Mouse (Mus musculus): Measurements from ENCODE around the gene Fam89a. TPM values are rescaled to one million over a fixed set of nuclear protein-coding genes. Genes with fewer than 3 reads are reported as not detected.

Fam89a gene
- polyA plus RNA-seq, 1 experiment from 2014 or later: 3.7 TPM

GRCm38 (mm10) chr8:124780236-124780635, 28.6 kb upstream of the Fam89a start:
- Histone ChIP-seq H3K9ac (replicated peaks) (no peak overlapping the region), H3K9me3 (ENCODE audit: low read length) (no peaks in the 10 kb centered on the region), H3K27ac (ENCODE audit: low read depth) (no peak overlapping the region), H3K36me3 (replicated peaks; ENCODE audit: insufficient read depth, low read length) (no peaks in the 10 kb centered on the region), H3K4me1 (ENCODE audit: insufficient read depth) (no peaks in the 10 kb centered on the region), H3K4me2 (ENCODE audit: low read depth, low read length) (no peak overlapping the region), H3K4me3 (ENCODE audit: low read depth, low read length) (no peak overlapping the region), H3K27me3 (ENCODE audit: insufficient read depth, low read length) (0 out of 2 replicates have a peak, but pooled peaks cover 2% of the 10 kb centered on the region)
- TF ChIP-seq EP300 (IDR thresholded peaks at IDR 0.05; ENCODE audit: low read depth) (no peak), CTCF (IDR thresholded peaks at IDR 0.05; ENCODE audit: low read depth) (no peak)
- DNase-seq (no peak), ATAC-seq (no peak)
- 14% methylated on average over 7 of the region's 7 CpGs for WGBS (ENCODE audit: insufficient replicate concordance)

- DNase-seq: peak; percentile 75
- Histone ChIP-seq H3K27me3 (ENCODE audit: insufficient read depth, low read length) (0 out of 2 replicates have a peak, but pooled peaks cover 5% of the 10 kb centered on the region), H3K4me1 (ENCODE audit: insufficient read depth) (no peaks in the 10 kb centered on the region), H3K4me3 (ENCODE audit: low read depth, low read length) (no peak overlapping the region), H3K4me2 (ENCODE audit: low read depth, low read length) (peak overlapping the region; percentile 30; the same call in 1 of the 2 replicates), H3K9ac (replicated peaks) (no peak overlapping the region), H3K36me3 (replicated peaks; ENCODE audit: insufficient read depth, low read length) (no peaks in the 10 kb centered on the region), H3K9me3 (ENCODE audit: low read length) (no peaks in the 10 kb centered on the region), H3K27ac (ENCODE audit: low read depth) (no peak overlapping the region)
- no peak for ATAC-seq
- WGBS (ENCODE audit: insufficient replicate concordance): 18% methylated on average over 16 of the region's 16 CpGs
- TF ChIP-seq CTCF (IDR thresholded peaks at IDR 0.05; ENCODE audit: low read depth) (peak; percentile 80), EP300 (IDR thresholded peaks at IDR 0.05; ENCODE audit: low read depth) (no peak)
Observed at GRCm38 (mm10) chr8:124775695-124776094, 24.1 kb upstream of the Fam89a start.

- Histone ChIP-seq H3K9me3 (ENCODE audit: low read length) (no peaks in the 10 kb centered on the region), H3K27me3 (ENCODE audit: insufficient read depth, low read length) (0 out of 2 replicates have a peak, but pooled peaks cover 5% of the 10 kb centered on the region), H3K36me3 (replicated peaks; ENCODE audit: insufficient read depth, low read length) (no peaks in the 10 kb centered on the region), H3K27ac (ENCODE audit: low read depth) (no peak overlapping the region), H3K4me1 (ENCODE audit: insufficient read depth) (no peaks in the 10 kb centered on the region), H3K4me2 (ENCODE audit: low read depth, low read length) (no peak overlapping the region), H3K4me3 (ENCODE audit: low read depth, low read length) (no peak overlapping the region), H3K9ac (replicated peaks) (no peak overlapping the region)
- ATAC-seq (no peak), DNase-seq (no peak)
- 73% methylated on average over 2 of the region's 2 CpGs for WGBS (ENCODE audit: insufficient replicate concordance)
- TF ChIP-seq CTCF (IDR thresholded peaks at IDR 0.05; ENCODE audit: low read depth) (no peak), EP300 (IDR thresholded peaks at IDR 0.05; ENCODE audit: low read depth) (no peak)
Observed at GRCm38 (mm10) chr8:124772389-124772788, 20.8 kb upstream of the Fam89a start.

GRCm38 (mm10) chr8:124763061-124763460, 11.4 kb upstream of the Fam89a start:
- Histone ChIP-seq H3K9ac (replicated peaks) (no peak overlapping the region), H3K9me3 (ENCODE audit: low read length) (no peaks in the 10 kb centered on the region), H3K27me3 (ENCODE audit: insufficient read depth, low read length) (no peaks in the 10 kb centered on the region), H3K4me1 (ENCODE audit: insufficient read depth) (no peaks in the 10 kb centered on the region), H3K4me2 (ENCODE audit: low read depth, low read length) (no peak overlapping the region), H3K27ac (ENCODE audit: low read depth) (no peak overlapping the region), H3K4me3 (ENCODE audit: low read depth, low read length) (no peak overlapping the region), H3K36me3 (replicated peaks; ENCODE audit: insufficient read depth, low read length) (no peaks in the 10 kb centered on the region)
- DNase-seq: no peak
- ATAC-seq: no peak
- 72% methylated on average over 7 of the region's 7 CpGs for WGBS (ENCODE audit: insufficient replicate concordance)
- TF ChIP-seq CTCF (IDR thresholded peaks at IDR 0.05; ENCODE audit: low read depth): no peak
- TF ChIP-seq EP300 (IDR thresholded peaks at IDR 0.05; ENCODE audit: low read depth): no peak

- DNase-seq (peak; percentile 67), ATAC-seq (no peak)
- Histone ChIP-seq H3K27me3 (ENCODE audit: insufficient read depth, low read length) (no peaks in the 10 kb centered on the region), H3K36me3 (replicated peaks; ENCODE audit: insufficient read depth, low read length) (no peaks in the 10 kb centered on the region), H3K4me3 (ENCODE audit: low read depth, low read length) (no peak overlapping the region), H3K4me1 (ENCODE audit: insufficient read depth) (peaks cover 6% of the 10 kb centered on the region), H3K9ac (replicated peaks) (no peak overlapping the region), H3K4me2 (ENCODE audit: low read depth, low read length) (no peak overlapping the region), H3K27ac (ENCODE audit: low read depth) (no peak overlapping the region), H3K9me3 (ENCODE audit: low read length) (no peaks in the 10 kb centered on the region)
- 34% methylated on average over 3 of the region's 3 CpGs for WGBS (ENCODE audit: insufficient replicate concordance)
- TF ChIP-seq CTCF (IDR thresholded peaks at IDR 0.05; ENCODE audit: low read depth) (peak; percentile 69), EP300 (IDR thresholded peaks at IDR 0.05; ENCODE audit: low read depth) (no peak)
Observed at GRCm38 (mm10) chr8:124758544-124758943, 6.9 kb upstream of the Fam89a start.

GRCm38 (mm10) chr8:124756601-124757000, 5.0 kb upstream of the Fam89a start:
- Histone ChIP-seq H3K4me2 (ENCODE audit: low read depth, low read length) (no peak overlapping the region), H3K4me3 (ENCODE audit: low read depth, low read length) (no peak overlapping the region), H3K9ac (replicated peaks) (no peak overlapping the region), H3K27me3 (ENCODE audit: insufficient read depth, low read length) (peaks cover 10% of the 10 kb centered on the region), H3K27ac (ENCODE audit: low read depth) (no peak overlapping the region), H3K36me3 (replicated peaks; ENCODE audit: insufficient read depth, low read length) (no peaks in the 10 kb centered on the region), H3K4me1 (ENCODE audit: insufficient read depth) (peaks cover 16% of the 10 kb centered on the region), H3K9me3 (ENCODE audit: low read length) (no peaks in the 10 kb centered on the region)
- no peak for DNase-seq
- no peak for ATAC-seq
- WGBS (ENCODE audit: insufficient replicate concordance): 53% methylated on average over 5 of the region's 5 CpGs
- TF ChIP-seq CTCF (IDR thresholded peaks at IDR 0.05; ENCODE audit: low read depth): no peak

GRCm38 (mm10) chr8:124756153-124756552, 4.5 kb upstream of the Fam89a start:
- TF ChIP-seq EP300 (IDR thresholded peaks at IDR 0.05; ENCODE audit: low read depth): no peak
- no peak for TF ChIP-seq CTCF (IDR thresholded peaks at IDR 0.05; ENCODE audit: low read depth)
- Histone ChIP-seq H3K4me3 (ENCODE audit: low read depth, low read length) (no peak overlapping the region), H3K36me3 (replicated peaks; ENCODE audit: insufficient read depth, low read length) (no peaks in the 10 kb centered on the region), H3K4me2 (ENCODE audit: low read depth, low read length) (no peak overlapping the region), H3K27me3 (ENCODE audit: insufficient read depth, low read length) (peaks cover 15% of the 10 kb centered on the region), H3K9me3 (ENCODE audit: low read length) (no peaks in the 10 kb centered on the region), H3K4me1 (ENCODE audit: insufficient read depth) (peaks cover 16% of the 10 kb centered on the region), H3K27ac (ENCODE audit: low read depth) (no peak overlapping the region), H3K9ac (replicated peaks) (no peak overlapping the region)
- 42% methylated on average over 2 of the region's 2 CpGs for WGBS (ENCODE audit: insufficient replicate concordance)
- ATAC-seq (no peak), DNase-seq (no peak)
